Mouse (Mus musculus): Measurements from ENCODE around the gene Adap1.

GRCm38 (mm10) chr5:139321331-139321730 is 4.1 kb downstream of the Adap1 start:
- TF ChIP-seq POLR2A (IDR thresholded peaks at IDR 0.05; ENCODE audit: low read depth, low read length) (no peak), CTCF (conservative IDR thresholded peaks at IDR 0.05; ENCODE audit: insufficient read depth, insufficient read length, low read depth, low read length) (no peak)
